Mouse (Mus musculus): ENCODE measurements around the gene Tmppe. TPM values are rescaled to one million over a fixed set of nuclear protein-coding genes. Genes with fewer than 3 reads are reported as not detected.

The Tmppe gene
- polyA plus RNA-seq, 1 experiment from 2014 or later, result 9.9 TPM

DNA sequence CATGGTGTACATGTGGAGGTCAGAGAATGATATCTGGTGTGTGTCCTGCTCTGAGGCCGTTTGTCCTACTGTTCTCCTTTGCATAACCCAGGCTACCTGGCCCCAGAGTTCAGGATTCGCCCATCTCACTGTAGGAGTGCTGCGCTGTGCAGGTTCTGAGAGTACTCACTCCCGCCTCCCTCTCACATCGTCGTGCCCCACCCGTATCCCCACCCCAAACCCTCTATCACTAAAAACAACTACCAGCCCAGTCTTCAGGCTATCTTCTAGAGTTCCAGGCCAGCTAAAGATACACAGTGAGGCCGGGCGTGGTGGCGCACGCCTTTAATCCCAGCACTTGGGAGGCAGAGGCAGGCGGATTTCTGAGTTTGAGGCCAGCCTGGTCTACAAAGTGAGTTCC, 1.2 kb upstream of the Tmppe start:
- H3K4me1 ChIP-seq, result peaks cover 5% of the 10 kb centered on the region; the same call in 1 of the 2 replicates
- H3K27ac ChIP-seq, result no peak overlapping the region
- H3K27me3 ChIP-seq (replicated peaks), result no peaks in the 10 kb centered on the region
- H3K4me2 ChIP-seq, result no peak overlapping the region
- H3K36me3 ChIP-seq, result peaks cover 13% of the 10 kb centered on the region; the same call in 1 of the 2 replicates
- no peak for ATAC-seq (ENCODE audit: insufficient read depth, low FRiP score, low read depth)
- H3K9ac ChIP-seq, result no peak overlapping the region
- H3K9me3 ChIP-seq, result no peaks in the 10 kb centered on the region
- H3K4me3 ChIP-seq (replicated peaks), result no peak overlapping the region
- WGBS, result 84% methylated on average over 12 of the region's 12 CpGs

DNA sequence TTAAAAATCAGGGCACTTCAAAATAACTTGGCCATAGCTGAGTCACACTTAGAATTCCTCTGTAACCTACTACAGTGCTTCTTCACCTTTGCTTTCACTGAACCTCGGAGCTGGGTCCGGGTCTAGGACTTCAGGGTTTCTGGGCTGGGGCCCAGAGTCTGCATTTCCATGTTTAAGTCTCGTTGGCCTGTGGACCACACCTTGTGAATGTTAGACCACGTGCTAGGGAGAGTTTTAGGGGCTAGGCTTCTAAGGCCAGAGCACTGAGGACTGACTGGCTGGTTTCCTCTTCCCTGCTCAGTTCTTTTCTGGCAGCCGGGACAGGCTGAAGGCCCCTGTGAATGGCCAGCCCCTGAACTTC, 337 bp upstream of the Tmppe start:
- Histone ChIP-seq H3K27ac (peak overlapping the region; percentile 96), H3K9ac (peak overlapping the region; percentile 92; the same call in 1 of the 2 replicates), H3K4me2 (peak overlapping the region; percentile 80), H3K27me3 (replicated peaks) (no peaks in the 10 kb centered on the region), H3K36me3 (peaks cover 21% of the 10 kb centered on the region), H3K4me1 (peaks cover 5% of the 10 kb centered on the region; the same call in 1 of the 2 replicates), H3K4me3 (replicated peaks) (peak overlapping the region; percentile 95), H3K9me3 (no peaks in the 10 kb centered on the region)
- WGBS, result 16% methylated on average over 5 of the region's 5 CpGs
- no peak; the same call in 1 of the 2 replicates for ATAC-seq (ENCODE audit: insufficient read depth, low FRiP score, low read depth)

DNA sequence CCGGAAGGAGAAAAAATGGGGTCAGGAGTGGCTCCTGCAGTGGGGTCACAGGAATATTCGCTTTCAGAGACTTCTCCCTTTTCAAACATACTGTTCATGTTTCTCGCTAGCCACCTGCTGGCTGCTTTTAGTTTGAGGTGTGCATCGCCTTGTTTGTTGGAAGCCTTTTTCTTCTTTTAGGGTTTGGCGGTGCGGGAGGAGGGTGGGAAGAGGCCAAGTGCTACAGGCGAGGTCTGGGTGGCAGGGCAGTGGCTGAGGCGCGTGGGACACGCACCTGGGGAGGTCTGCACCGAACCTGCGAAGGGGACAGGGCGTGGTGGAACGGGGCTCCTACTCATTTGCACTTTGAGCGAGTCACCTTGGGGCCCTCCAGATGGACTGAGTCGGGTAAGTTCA, 778 bp downstream of the Tmppe start:
- Histone ChIP-seq H3K4me2 (peak overlapping the region; percentile 80), H3K9ac (peak overlapping the region; percentile 92), H3K27me3 (replicated peaks) (no peaks in the 10 kb centered on the region), H3K36me3 (peaks cover 32% of the 10 kb centered on the region), H3K9me3 (no peaks in the 10 kb centered on the region), H3K4me1 (peaks cover 5% of the 10 kb centered on the region; the same call in 1 of the 2 replicates), H3K27ac (peak overlapping the region; percentile 96), H3K4me3 (replicated peaks) (peak overlapping the region; percentile 95)
- WGBS, result 3% methylated on average over 16 of the region's 16 CpGs
- ATAC-seq (ENCODE audit: insufficient read depth, low FRiP score, low read depth), result peak; percentile 7; the same call in 1 of the 2 replicates

DNA sequence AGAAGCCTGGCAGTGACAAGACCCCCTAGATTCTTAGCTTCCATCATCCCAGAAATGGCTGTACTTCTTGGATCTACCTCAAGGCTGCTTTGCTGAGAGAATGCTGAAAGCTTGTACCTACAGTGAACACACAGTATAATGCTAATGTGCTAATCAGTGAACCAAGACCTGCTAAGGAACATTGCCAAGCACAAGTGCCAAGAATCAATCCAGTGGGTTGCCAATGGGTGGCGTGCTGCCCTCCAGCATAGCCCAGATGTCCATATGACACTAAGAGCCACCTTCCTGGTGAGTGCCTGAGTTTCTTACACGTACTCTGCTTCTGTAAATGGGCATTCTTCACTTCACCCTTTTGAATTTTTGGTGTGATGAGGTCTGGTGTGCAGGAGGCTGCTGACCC, 6.8 kb downstream of the Tmppe start:
- no peak overlapping the region for H3K9ac ChIP-seq
- 93% methylated on average over 2 of the region's 2 CpGs for WGBS
- H3K4me1 ChIP-seq, result no peaks in the 10 kb centered on the region
- no peak overlapping the region for H3K4me2 ChIP-seq
- peaks cover 65% of the 10 kb centered on the region for H3K36me3 ChIP-seq
- no peaks in the 10 kb centered on the region for H3K9me3 ChIP-seq
- no peak for ATAC-seq (ENCODE audit: insufficient read depth, low FRiP score, low read depth)
- no peak overlapping the region for H3K4me3 ChIP-seq (replicated peaks)
- no peaks in the 10 kb centered on the region for H3K27me3 ChIP-seq (replicated peaks)
- no peak overlapping the region for H3K27ac ChIP-seq

DNA sequence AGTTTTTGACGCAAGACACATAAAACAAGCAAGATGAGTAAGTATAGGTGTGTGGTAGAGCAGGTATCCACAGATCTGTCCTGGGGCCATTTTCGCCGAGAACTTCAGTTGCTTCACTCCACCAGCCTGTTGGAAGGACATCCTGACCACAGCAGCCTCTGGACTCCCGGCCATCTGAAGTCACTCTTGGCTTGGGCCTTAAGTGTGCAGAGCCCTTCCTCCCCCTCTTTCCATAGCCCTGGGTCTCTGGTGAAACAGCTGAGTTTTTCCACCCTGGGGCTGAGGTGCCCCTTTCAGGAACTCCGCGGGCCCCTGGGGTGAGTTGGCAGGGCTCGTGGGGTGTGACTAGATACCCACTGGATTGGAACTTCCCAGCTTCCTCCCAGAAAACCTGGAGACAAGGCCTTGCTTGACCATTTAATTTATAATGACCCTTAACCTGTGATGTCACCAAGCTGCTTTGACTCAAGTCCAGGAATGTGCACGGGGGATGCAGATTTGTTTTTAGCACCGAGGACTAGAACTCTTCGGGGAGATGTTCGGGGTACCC, 9.5 kb downstream of the Tmppe start:
- H3K27ac ChIP-seq, result no peak overlapping the region
- H3K9me3 ChIP-seq, result no peaks in the 10 kb centered on the region
- no peaks in the 10 kb centered on the region for H3K4me1 ChIP-seq
- no peak for ATAC-seq (ENCODE audit: insufficient read depth, low FRiP score, low read depth)
- no peak overlapping the region for H3K4me2 ChIP-seq
- no peak overlapping the region for H3K9ac ChIP-seq
- WGBS, result 92% methylated on average over 11 of the region's 11 CpGs
- H3K4me3 ChIP-seq (replicated peaks), result no peak overlapping the region
- peaks cover 52% of the 10 kb centered on the region for H3K36me3 ChIP-seq
- no peaks in the 10 kb centered on the region for H3K27me3 ChIP-seq (replicated peaks)

- WGBS, result 86% methylated on average over 5 of the region's 5 CpGs
- H3K36me3 ChIP-seq, result peaks cover 43% of the 10 kb centered on the region; the same call in 1 of the 2 replicates
- H3K4me1 ChIP-seq, result no peaks in the 10 kb centered on the region
- H3K4me3 ChIP-seq (replicated peaks), result no peak overlapping the region
- no peak overlapping the region for H3K27ac ChIP-seq
- ATAC-seq (ENCODE audit: insufficient read depth, low FRiP score, low read depth), result no peak
- H3K4me2 ChIP-seq, result no peak overlapping the region
- no peaks in the 10 kb centered on the region for H3K9me3 ChIP-seq
- H3K27me3 ChIP-seq (replicated peaks), result no peaks in the 10 kb centered on the region
- no peak overlapping the region for H3K9ac ChIP-seq
These were observed 10.4 kb downstream of the Tmppe start for GRCm38 (mm10) chr9:114411295-114411694.

DNA sequence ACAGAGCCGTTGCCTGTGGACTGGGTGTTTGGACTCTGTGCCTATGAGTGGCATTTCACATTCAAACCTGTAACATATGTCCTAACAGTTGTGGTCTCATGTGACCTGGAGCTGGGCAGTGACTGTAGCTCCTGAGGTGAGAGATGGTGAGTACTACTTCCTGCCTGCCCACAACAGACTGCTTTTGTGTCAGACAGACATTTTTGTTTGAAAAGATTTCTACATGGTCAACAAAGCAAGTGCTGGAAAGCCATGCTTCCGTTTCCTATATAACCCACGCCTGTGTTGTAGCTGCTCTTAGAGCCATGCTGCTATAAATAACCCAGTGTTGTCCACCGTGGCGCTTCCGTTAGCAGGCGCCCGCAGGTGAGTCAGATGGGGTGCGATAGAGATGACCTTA, 11.5 kb downstream of the Tmppe start:
- Histone ChIP-seq H3K27ac (no peak overlapping the region), H3K9ac (no peak overlapping the region), H3K4me2 (no peak overlapping the region), H3K27me3 (replicated peaks) (no peaks in the 10 kb centered on the region), H3K9me3 (no peaks in the 10 kb centered on the region), H3K36me3 (peaks cover 35% of the 10 kb centered on the region; the same call in 1 of the 2 replicates), H3K4me1 (no peaks in the 10 kb centered on the region), H3K4me3 (replicated peaks) (no peak overlapping the region)
- no peak for ATAC-seq (ENCODE audit: insufficient read depth, low FRiP score, low read depth)
- 83% methylated on average over 9 of the region's 9 CpGs for WGBS

DNA sequence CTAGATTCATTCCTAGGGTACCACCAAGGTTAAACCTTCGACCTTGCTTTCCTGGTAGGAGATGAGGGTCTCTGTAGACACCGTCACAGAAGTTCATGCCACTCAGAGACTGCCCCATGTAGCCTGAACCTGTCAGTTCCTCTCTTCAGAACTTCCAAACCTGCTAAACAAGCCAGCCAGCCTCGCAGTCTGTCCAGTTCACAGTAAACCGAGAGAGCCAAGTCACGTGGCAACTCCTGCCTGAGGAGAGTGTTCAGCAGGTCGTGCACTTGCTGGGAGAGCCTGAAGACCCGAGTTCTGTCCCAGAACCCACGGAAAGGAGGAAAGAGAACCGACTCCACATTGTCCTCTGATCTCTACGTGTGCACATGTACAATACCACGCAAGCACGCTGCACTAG, 13.0 kb downstream of the Tmppe start:
- no peaks in the 10 kb centered on the region for H3K9me3 ChIP-seq
- H3K4me3 ChIP-seq (replicated peaks), result no peak overlapping the region
- H3K9ac ChIP-seq, result no peak overlapping the region
- no peak overlapping the region for H3K27ac ChIP-seq
- no peaks in the 10 kb centered on the region for H3K4me1 ChIP-seq
- H3K36me3 ChIP-seq, result peaks cover 23% of the 10 kb centered on the region; the same call in 1 of the 2 replicates
- ATAC-seq (ENCODE audit: insufficient read depth, low FRiP score, low read depth), result no peak
- H3K27me3 ChIP-seq (replicated peaks), result no peaks in the 10 kb centered on the region
- WGBS, result 79% methylated on average over 12 of the region's 12 CpGs
- no peak overlapping the region for H3K4me2 ChIP-seq

- no peak overlapping the region for H3K9ac ChIP-seq
- no peak for ATAC-seq (ENCODE audit: insufficient read depth, low FRiP score, low read depth)
- peaks cover 13% of the 10 kb centered on the region; the same call in 1 of the 2 replicates for H3K36me3 ChIP-seq
- no peak overlapping the region for H3K4me3 ChIP-seq (replicated peaks)
- no peaks in the 10 kb centered on the region for H3K27me3 ChIP-seq (replicated peaks)
- no peaks in the 10 kb centered on the region for H3K9me3 ChIP-seq
- no peak overlapping the region for H3K4me2 ChIP-seq
- WGBS, result 23% methylated on average over 11 of the region's 11 CpGs
- no peaks in the 10 kb centered on the region for H3K4me1 ChIP-seq
- H3K27ac ChIP-seq, result no peak overlapping the region
These were observed 14.8 kb downstream of the Tmppe start for GRCm38 (mm10) chr9:114415701-114416100.

GRCm38 (mm10) chr9:114416646-114417517, 16.0 kb downstream of the Tmppe start:
- 83% methylated on average over 21 of the region's 21 CpGs for WGBS
- Histone ChIP-seq H3K27ac (no peak overlapping the region), H3K27me3 (replicated peaks) (no peaks in the 10 kb centered on the region), H3K9me3 (no peaks in the 10 kb centered on the region), H3K36me3 (peaks cover 6% of the 10 kb centered on the region; the same call in 1 of the 2 replicates), H3K4me2 (no peak overlapping the region), H3K4me3 (replicated peaks) (no peak overlapping the region), H3K4me1 (no peaks in the 10 kb centered on the region), H3K9ac (no peak overlapping the region)
- ATAC-seq (ENCODE audit: insufficient read depth, low FRiP score, low read depth), result no peak

DNA sequence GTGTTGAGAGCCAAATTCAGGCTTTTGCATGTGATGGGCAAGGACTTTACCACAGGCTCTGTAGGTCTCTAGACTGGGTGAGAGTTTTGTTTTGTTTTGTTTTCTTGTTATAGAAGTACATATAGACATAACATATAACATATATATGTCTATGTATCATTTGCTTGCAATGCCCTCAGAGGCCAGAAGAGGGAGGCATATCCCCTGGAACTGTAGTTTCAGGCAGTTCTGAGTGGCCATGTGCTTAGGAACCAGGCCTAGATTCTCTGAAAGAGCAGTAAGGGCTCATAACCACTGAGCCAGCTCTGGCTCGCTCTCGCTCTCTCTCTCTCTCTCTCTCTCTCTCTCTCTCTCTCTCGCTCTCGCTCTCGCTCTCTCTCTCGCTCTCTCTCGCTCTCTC, 17.3 kb downstream of the Tmppe start:
- H3K9me3 ChIP-seq, result no peaks in the 10 kb centered on the region
- no peaks in the 10 kb centered on the region for H3K4me1 ChIP-seq
- no peak overlapping the region for H3K4me2 ChIP-seq
- WGBS, result 64% methylated on average over 7 of the region's 7 CpGs
- ATAC-seq (ENCODE audit: insufficient read depth, low FRiP score, low read depth), result no peak
- H3K27me3 ChIP-seq (replicated peaks), result no peaks in the 10 kb centered on the region
- H3K9ac ChIP-seq, result no peak overlapping the region
- no peak overlapping the region for H3K4me3 ChIP-seq (replicated peaks)
- no peak overlapping the region for H3K27ac ChIP-seq
- peaks cover 6% of the 10 kb centered on the region; the same call in 1 of the 2 replicates for H3K36me3 ChIP-seq

DNA sequence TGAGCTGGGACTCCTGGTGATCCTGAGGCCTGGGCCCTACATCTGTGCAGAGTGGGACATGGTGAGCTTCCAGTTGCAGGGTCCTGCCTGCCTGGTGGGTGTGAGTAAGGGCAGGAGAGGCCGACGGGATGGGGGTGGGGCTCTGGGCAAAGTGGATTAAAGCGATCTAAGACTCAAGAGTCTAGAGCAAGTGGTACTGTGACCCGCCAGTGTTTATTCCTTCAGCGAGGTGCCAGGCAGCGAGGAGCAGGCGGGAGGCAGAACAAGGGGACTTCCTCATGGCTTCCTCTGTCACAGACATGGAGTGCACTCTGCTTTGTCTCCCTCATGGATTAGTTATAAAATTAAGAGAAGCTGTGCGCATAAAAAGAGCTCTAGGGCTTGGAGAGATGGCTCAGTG, 19.5 kb downstream of the Tmppe start:
- no peak overlapping the region for H3K27ac ChIP-seq
- H3K9me3 ChIP-seq, result no peaks in the 10 kb centered on the region
- H3K4me3 ChIP-seq (replicated peaks), result no peak overlapping the region
- no peaks in the 10 kb centered on the region for H3K27me3 ChIP-seq (replicated peaks)
- H3K4me2 ChIP-seq, result no peak overlapping the region
- no peak for ATAC-seq (ENCODE audit: insufficient read depth, low FRiP score, low read depth)
- H3K4me1 ChIP-seq, result no peaks in the 10 kb centered on the region
- peaks cover 5% of the 10 kb centered on the region for H3K36me3 ChIP-seq
- no peak overlapping the region for H3K9ac ChIP-seq
- WGBS, result 73% methylated on average over 8 of the region's 8 CpGs

Measured in stomach, embryonic 15.5 days (tissue).